Mouse (Mus musculus) C2C12 (cell line): ENCODE measurements at regions not wholly inside any gene's neighbourhood (a gene's known extent, or its start where the extent isn't known, plus 50 kb on each side); places are given as distances from the start of the nearest gene placed in this dataset.
A peak's percentile ranks its signal among the peaks of the same experiment; 100 is the strongest.

Source experiments
- H3K27me3 ChIP-seq: one replicate; pipeline ENCODE4 v1.6.1; 2011; ENCODE audit not compliant: control insufficient read depth, insufficient read depth, insufficient read length
- H3K36me3 ChIP-seq: one replicate; pipeline ENCODE4 v1.6.1; 2011; ENCODE audit not compliant: control insufficient read depth, insufficient read depth
- H3K4me3 ChIP-seq: one replicate; pipeline ENCODE4 v1.5.1; 2011; ENCODE audit warnings: mild to moderate bottlenecking, control low read depth; ENCODE audit not compliant: poor library complexity, insufficient read depth, severe bottlenecking
- H3K79me2 ChIP-seq: one replicate; pipeline ENCODE4 v1.6.1; 2011; ENCODE audit not compliant: control insufficient read depth, insufficient read depth
- H3K79me3 ChIP-seq: one replicate; pipeline ENCODE4 v1.6.1; 2011; ENCODE audit warnings: low read depth, control low read depth
- H3ac ChIP-seq: one replicate; pipeline ENCODE3; 2011; ENCODE audit warnings: low read depth; ENCODE audit not compliant: control insufficient read depth, insufficient read length
- CEBPB ChIP-seq: IDR thresholded peaks from one replicate; pipeline ENCODE4 v1.6.1; 2011; ENCODE audit warnings: low read depth, mild to moderate bottlenecking, control low read depth, moderate library complexity
- CTCF ChIP-seq: IDR thresholded peaks from one replicate; pipeline ENCODE4 v1.5.1; 2011; ENCODE audit not compliant: control insufficient read depth, insufficient read depth, insufficient read length
- FOSL1 ChIP-seq: IDR thresholded peaks from one replicate; pipeline ENCODE4 v1.8.0; 2011; ENCODE audit warnings: mild to moderate bottlenecking, low read length; ENCODE audit not compliant: poor library complexity, insufficient read depth, severe bottlenecking
- MAX ChIP-seq: IDR thresholded peaks from one replicate; pipeline ENCODE4 v1.6.1; 2011; ENCODE audit warnings: mild to moderate bottlenecking, control low read depth
- MYOD1 ChIP-seq: IDR thresholded peaks from one replicate; pipeline ENCODE4 v1.6.1; 2011; ENCODE audit warnings: low read depth; ENCODE audit not compliant: control insufficient read depth, insufficient read length
- MYOG ChIP-seq: IDR thresholded peaks from one replicate; pipeline ENCODE4 v1.6.1; 2011; ENCODE audit not compliant: control insufficient read depth, insufficient read length; ENCODE audit errors: extremely low read depth
- USF1 ChIP-seq: IDR thresholded peaks from one replicate; pipeline ENCODE4 v1.6.1; 2011; ENCODE audit warnings: low read depth, mild to moderate bottlenecking, control low read depth, moderate library complexity

- H3ac ChIP-seq, result no peak overlapping the region
- TF ChIP-seq FOSL1 (peak; percentile 50), CEBPB (peak; percentile 39), MAX (no peak), MYOD1 (no peak)
Measured at GRCm38 (mm10) chr11:112897597-112897996, 115.6 kb downstream of the Sox9 start.

GRCm38 (mm10) chr11:112902618-112903017 lies 120.6 kb downstream of the Sox9 start:
- H3K79me2 ChIP-seq, result no peaks in the 10 kb centered on the region
- no peak for TF ChIP-seq MYOG
- TF ChIP-seq USF1, result no peak
- TF ChIP-seq CTCF, result no peak
- TF ChIP-seq CEBPB, result no peak
- TF ChIP-seq FOSL1, result no peak
- no peak for TF ChIP-seq MAX

More at GRCm38 (mm10) chr11:112897597-112897996, 115.6 kb downstream of the Sox9 start:
- no peaks in the 10 kb centered on the region for H3K27me3 ChIP-seq
- no peaks in the 10 kb centered on the region for H3K79me2 ChIP-seq
- H3K4me3 ChIP-seq, result no peak overlapping the region
- no peaks in the 10 kb centered on the region for H3K79me3 ChIP-seq
- H3K36me3 ChIP-seq, result no peaks in the 10 kb centered on the region

GRCm38 (mm10) chr11:112910309-112910708 lies 128.3 kb downstream of the Sox9 start:
- TF ChIP-seq CEBPB (no peak), MYOD1 (no peak), MAX (no peak), FOSL1 (no peak), CTCF (no peak), MYOG (no peak), USF1 (no peak)
- no peak overlapping the region for H3K4me3 ChIP-seq
- no peaks in the 10 kb centered on the region for H3K79me2 ChIP-seq
- H3K79me3 ChIP-seq, result no peaks in the 10 kb centered on the region
- H3K27me3 ChIP-seq, result no peaks in the 10 kb centered on the region
- no peaks in the 10 kb centered on the region for H3K36me3 ChIP-seq
- H3ac ChIP-seq, result no peak overlapping the region

More at GRCm38 (mm10) chr11:112902618-112903017, 120.6 kb downstream of the Sox9 start:
- H3K79me3 ChIP-seq, result no peaks in the 10 kb centered on the region
- H3K4me3 ChIP-seq, result no peak overlapping the region
- H3K27me3 ChIP-seq, result no peaks in the 10 kb centered on the region
- no peak overlapping the region for H3ac ChIP-seq
- H3K36me3 ChIP-seq, result no peaks in the 10 kb centered on the region

GRCm38 (mm10) chr11:112912875-112913274 lies 130.9 kb downstream of the Sox9 start:
- no peaks in the 10 kb centered on the region for H3K36me3 ChIP-seq
- no peaks in the 10 kb centered on the region for H3K79me2 ChIP-seq
- no peak overlapping the region for H3ac ChIP-seq
- H3K4me3 ChIP-seq, result no peak overlapping the region
- no peaks in the 10 kb centered on the region for H3K79me3 ChIP-seq
- TF ChIP-seq MYOD1 (no peak), FOSL1 (no peak), CEBPB (no peak), USF1 (no peak), MYOG (no peak), MAX (no peak), CTCF (no peak)
- no peaks in the 10 kb centered on the region for H3K27me3 ChIP-seq

GRCm38 (mm10) chr11:112916923-112917322 lies 134.9 kb downstream of the Sox9 start:
- H3K27me3 ChIP-seq, result no peaks in the 10 kb centered on the region
- H3K36me3 ChIP-seq, result no peaks in the 10 kb centered on the region
- no peaks in the 10 kb centered on the region for H3K79me2 ChIP-seq
- no peaks in the 10 kb centered on the region for H3K79me3 ChIP-seq
- no peak overlapping the region for H3ac ChIP-seq
- H3K4me3 ChIP-seq, result no peak overlapping the region
- TF ChIP-seq MAX (no peak), CTCF (no peak), MYOG (no peak), USF1 (no peak)

GRCm38 (mm10) chr11:112920131-112920530 lies 138.1 kb downstream of the Sox9 start:
- Histone ChIP-seq H3K4me3 (no peak overlapping the region), H3K79me2 (no peaks in the 10 kb centered on the region), H3K27me3 (no peaks in the 10 kb centered on the region), H3K79me3 (no peaks in the 10 kb centered on the region), H3ac (no peak overlapping the region), H3K36me3 (no peaks in the 10 kb centered on the region)
- no peak for TF ChIP-seq USF1
- no peak for TF ChIP-seq MYOG
- TF ChIP-seq CTCF, result no peak
- TF ChIP-seq MAX, result no peak
- TF ChIP-seq FOSL1, result no peak
- no peak for TF ChIP-seq MYOD1
- TF ChIP-seq CEBPB, result no peak
